Mouse (Mus musculus): ENCODE results near the gene Nr6a1. TPM values are rescaled to one million over a fixed set of nuclear protein-coding genes. Genes with fewer than 3 reads are reported as not detected.

The Nr6a1 gene
- total RNA-seq, 2 experiments from 2014 or later: 1.6 to 2.6 TPM

DNA sequence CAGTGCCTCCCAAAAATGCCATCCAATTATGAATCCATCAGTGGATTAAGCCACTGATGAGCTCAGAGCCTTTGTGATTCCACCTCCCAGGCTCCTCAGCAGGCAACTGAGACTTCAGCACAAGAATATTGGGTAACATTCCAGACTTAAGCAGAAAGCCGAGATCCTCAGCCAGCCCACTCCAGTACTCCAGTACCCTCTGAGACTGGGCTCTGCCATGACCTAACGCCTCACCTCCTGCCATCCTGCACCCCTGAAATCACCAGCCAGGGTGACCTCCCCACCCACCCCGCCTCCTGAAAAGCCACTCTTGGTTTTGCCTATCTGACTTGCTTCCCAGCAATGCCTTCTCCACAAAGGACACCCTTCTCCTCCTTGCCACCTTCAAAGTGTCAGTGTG lies 9.9 kb upstream of the Nr6a1 start:
- no peak for DNase-seq

GRCm38 (mm10) chr2:38936721-38937378 lies 9.4 kb upstream of the Nr6a1 start:
- DNase-seq: no peak

DNA sequence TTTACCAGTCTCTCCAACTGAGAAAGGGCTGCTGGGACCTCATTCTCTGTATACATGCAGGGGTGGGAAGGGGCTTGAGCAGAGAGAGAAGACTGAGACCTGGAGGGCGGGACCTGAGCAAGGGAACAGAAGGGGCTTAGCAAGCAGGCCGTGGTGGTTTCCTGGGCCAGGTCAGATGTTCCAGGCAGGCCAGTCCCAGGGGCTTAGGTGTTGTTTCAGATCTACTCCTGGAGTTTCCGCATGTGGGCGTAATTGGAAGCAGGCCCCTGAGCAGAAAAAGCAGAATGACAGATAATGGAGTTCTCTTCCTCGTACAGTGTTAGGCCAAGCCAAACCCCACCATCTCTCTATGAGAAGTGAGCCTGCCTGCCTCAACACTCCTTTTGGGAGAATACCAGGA lies 7.4 kb upstream of the Nr6a1 start:
- no peak for DNase-seq

GRCm38 (mm10) chr2:38933931-38934330 lies 6.4 kb upstream of the Nr6a1 start:
- no peak for DNase-seq

DNA sequence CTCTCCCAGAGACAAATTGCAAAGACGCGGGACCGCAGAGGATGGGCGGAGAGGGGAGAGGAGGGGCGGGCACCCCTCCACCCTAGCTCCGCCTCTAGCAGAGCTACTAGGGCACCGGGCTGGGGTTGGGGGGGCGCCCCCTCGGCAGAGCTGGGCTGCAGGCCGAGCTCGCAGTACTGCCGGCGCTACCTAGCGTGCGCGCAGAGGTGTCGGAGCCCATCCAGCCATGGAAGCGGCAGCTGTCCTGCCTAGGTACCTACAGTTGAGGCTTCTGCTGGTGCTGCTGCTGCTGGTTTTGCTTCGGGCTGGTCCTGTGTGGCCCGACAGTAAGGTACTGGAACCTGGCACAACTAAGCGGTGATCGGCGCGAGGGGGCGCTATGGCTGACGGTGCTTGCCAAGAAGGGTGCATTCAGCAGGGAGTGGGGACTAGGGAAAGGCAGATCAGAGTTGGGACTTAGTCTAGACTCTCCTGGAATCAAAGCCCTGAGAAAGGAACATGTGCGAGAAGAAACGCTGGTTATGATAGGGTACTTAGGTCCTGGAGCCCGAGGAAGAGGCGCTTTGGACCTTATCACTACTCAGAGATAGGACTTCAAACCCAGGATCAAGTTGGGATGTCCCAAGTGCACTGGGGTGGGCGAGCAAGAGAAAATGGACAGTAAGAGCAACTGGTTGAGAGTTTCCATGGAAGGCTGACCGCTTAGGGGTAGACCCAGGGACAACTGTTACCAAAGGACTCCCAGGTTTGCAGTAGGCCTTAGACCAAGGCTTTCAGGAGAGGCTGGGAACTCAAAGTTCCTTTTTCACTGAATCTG lies 4.6 kb upstream of the Nr6a1 start, which contains the start of gene Olfml2a:
Olfml2a (plus strand) TSS at position 128 of the 817 bp plus-strand sequence.
- DNase-seq: peak; percentile 77

GRCm38 (mm10) chr2:38930269-38930668 lies 2.8 kb upstream of the Nr6a1 start:
- no peak for DNase-seq

GRCm38 (mm10) chr2:38926145-38926891 lies 1.2 kb downstream of the Nr6a1 start:
- DNase-seq: peak; percentile 88

- no peak for DNase-seq
Observed at GRCm38 (mm10) chr2:38925171-38926080, 2.1 kb downstream of the Nr6a1 start.

DNA sequence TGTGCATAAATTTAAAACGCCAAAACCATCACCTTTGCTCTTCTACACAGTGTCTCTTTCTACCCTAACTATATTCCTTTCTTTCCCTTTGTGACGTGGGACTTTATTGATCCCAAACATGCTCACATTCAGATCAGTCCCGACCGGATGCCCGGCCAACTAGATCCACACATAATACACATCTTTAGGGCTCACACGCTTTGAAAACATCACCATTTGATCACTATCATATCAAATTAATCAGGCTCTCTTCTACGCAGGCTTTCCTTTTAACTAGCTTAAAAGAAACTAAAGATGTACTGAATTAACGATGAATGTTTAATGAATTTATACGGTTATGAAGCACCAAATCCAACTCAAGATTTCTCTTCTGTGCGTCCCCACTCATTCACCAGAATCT lies 2.9 kb downstream of the Nr6a1 start:
- no peak for DNase-seq

- DNase-seq: no peak
Observed at GRCm38 (mm10) chr2:38923911-38924310, 3.6 kb downstream of the Nr6a1 start.

DNA sequence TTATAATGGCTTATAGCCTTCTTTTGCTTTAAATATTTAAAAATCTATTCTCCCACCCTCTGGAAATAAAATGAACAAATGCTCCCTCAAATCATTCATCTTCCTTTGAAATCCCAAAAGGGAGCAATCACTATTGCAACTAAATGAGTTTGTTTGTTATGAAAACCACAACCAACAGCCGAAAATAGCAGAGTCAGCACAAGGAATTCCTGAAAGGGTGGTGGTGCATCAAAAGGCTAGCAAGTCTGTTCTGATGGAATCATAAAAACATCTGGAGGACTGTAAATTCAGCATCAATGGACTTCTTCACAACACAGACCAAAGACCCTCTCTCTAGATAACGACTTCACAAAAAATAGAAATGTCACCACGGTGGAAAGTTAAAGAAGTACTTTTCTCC lies 4.0 kb downstream of the Nr6a1 start:
- DNase-seq: no peak

GRCm38 (mm10) chr2:38921374-38921773 lies 6.1 kb downstream of the Nr6a1 start:
- DNase-seq: no peak

GRCm38 (mm10) chr2:38916947-38917691 lies 10.4 kb downstream of the Nr6a1 start:
- DNase-seq: no peak

DNA sequence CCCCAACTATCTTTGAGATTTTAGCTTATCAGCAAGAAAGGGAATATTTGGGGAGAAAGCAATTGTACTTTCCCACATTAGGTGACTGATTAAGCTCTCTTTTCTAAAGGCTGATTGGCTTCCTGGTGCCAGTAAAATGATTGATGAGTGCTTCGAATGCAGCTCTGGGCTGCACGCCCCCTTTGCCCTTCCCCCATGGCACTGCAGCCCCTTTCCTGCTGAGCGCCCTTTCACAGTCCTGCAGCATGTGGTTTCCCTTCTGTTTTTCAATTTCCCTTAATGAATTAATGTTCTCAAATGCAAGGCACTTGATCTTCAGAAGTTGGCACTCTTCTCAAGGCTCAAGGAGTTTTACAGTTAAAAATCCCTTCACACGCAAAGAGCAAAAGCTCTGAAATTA lies 12.5 kb downstream of the Nr6a1 start:
- DNase-seq: no peak

GRCm38 (mm10) chr2:38914517-38914916 lies 13.0 kb downstream of the Nr6a1 start:
- no peak for DNase-seq

DNA sequence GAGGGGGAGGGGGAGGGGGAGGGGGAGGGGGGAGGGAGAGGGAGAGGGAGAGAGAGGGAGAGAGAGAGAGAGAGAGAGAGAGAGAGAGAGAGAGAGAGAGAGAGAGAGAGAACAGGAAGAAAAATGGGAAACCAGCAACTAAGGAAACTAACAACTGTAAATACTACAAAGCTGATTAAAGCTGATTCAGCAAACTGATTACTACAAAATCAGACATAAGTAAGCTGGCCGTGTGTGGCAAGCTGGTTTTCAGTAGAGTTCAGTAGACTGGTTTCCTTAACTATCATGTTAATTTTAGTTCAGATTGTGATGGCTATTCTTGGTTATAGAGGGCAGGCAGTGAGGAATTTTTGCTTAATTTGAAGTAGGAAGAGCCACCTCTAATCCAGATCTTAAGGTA lies 18.9 kb downstream of the Nr6a1 start:
- no peak for DNase-seq

DNA sequence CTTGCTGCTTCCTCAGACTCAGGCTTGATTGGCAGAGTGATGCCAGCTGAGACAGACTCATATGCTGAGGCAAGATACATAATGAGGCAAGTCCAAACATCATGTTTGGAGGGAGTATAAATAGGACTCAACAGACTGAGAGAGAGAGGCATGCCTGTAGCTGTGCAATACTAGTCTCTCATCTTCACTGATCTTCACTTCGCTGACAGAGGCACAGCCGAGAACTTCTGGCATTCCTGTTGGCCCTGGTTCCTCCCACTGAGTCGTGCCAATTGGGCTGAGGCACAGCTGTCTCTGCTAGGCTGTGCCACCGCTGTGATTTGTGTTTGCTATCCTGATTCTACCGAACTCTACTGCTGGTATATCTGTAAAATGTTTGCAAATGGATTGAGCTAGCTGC lies 21.4 kb downstream of the Nr6a1 start:
- DNase-seq: peak; percentile 28

- DNase-seq: no peak
Observed at GRCm38 (mm10) chr2:38904290-38904689, 23.2 kb downstream of the Nr6a1 start.

DNA sequence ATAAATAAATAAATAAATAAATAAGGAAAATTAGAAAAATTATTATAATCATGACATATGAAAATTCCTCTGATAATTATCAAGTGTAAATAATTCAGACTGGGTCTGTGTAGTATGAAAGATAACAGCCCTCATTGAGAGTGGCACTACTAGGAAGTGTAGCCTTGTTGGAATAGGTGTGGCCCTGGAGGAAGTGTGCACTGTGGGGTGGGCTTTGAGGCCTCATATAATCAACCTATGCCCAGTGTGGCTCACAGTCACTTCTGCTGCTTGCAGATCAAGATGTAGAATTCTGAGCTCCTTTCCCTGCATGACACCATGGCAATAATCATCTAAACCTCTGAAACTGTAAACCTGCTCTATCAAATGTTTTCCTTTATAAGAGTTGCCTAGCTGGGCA lies 24.6 kb downstream of the Nr6a1 start:
- DNase-seq: no peak

GRCm38 (mm10) chr2:38880907-38881672 lies 46.4 kb downstream of the Nr6a1 start:
- DNase-seq: no peak
